Mouse (Mus musculus): ENCODE measurements around the gene Gm21970.

DNA sequence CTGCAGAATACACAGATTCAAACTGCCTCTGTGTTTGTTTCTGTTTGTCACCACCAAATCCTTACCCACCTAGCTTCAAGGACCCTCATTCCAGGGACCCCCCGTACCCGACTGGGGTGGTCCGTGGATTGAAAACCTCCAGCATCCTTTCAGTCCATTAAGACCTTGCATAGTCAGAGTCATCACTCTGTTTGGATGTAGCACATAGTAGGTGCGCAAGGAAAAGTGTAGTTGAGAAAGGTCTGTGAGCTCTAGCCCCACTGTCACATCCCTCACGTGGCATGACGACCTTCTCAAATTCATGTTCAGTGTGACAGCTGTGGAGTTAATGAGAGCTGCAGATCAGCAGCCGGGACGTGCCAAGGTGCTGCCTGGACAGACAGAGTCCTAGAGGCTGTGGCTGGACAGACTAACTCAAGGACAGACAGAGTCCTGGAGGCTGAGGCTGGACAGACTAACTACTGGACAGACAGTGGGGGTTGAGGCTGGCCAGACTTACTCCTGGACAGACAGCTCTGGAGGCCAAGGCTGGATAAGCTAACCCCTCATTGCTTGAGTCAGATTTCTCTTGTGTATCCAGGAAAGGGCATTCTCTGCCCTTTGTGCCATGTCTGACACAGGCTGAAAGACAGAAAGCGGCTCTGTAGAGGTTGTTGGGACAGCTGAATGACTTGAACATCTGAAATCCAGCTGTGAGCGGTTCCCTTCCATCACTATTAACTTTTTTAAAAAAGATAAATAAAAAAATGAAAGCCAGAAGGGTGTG lies 34.6 kb upstream of the Gm21970 start:
- TF ChIP-seq POLR2A (IDR thresholded peaks at IDR 0.05; ENCODE audit: extremely low read depth, insufficient read depth, low read length): no peak
- no peak for TF ChIP-seq CTCF (IDR thresholded peaks at IDR 0.05; ENCODE audit: extremely low read depth, insufficient read depth, low read length)
